Mouse (Mus musculus): ENCODE data around the gene Setdb1. TPM values are rescaled to one million over a fixed set of nuclear protein-coding genes. Genes with fewer than 3 reads are reported as not detected.
A peak's percentile ranks its signal among the peaks of the same experiment; 100 is the strongest.
"Not testable (repeated sequence)": the region's sequence is repeated elsewhere in the genome, so short reads cannot be mapped to it uniquely, and the experiment has no call there.

Gene Setdb1
- polyA plus RNA-seq, 1 experiment from 2014 or later: 53.0 TPM

- not testable (repeated sequence) for H3K4me2 ChIP-seq (replicated peaks); H3K9me3 ChIP-seq; H3K27ac ChIP-seq; H3K4me1 ChIP-seq; H3K9ac ChIP-seq; H3K4me3 ChIP-seq; ATAC-seq (ENCODE audit: low FRiP score, low read depth); H3K27me3 ChIP-seq
- 95% methylated on average over 9 of the region's 9 CpGs for WGBS
- H3K36me3 ChIP-seq: peaks cover 93% of the 10 kb centered on the region
Observed at GRCm38 (mm10) chr3:95343356-95344000, 13.5 kb downstream of the Setdb1 start.

GRCm38 (mm10) chr3:95338251-95338650 is 18.8 kb downstream of the Setdb1 start:
- no peaks in the 10 kb centered on the region for H3K9me3 ChIP-seq
- H3K4me2 ChIP-seq (replicated peaks): no peak overlapping the region
- no peaks in the 10 kb centered on the region for H3K27me3 ChIP-seq
- H3K4me3 ChIP-seq: no peak overlapping the region
- H3K27ac ChIP-seq: no peak overlapping the region
- no peaks in the 10 kb centered on the region for H3K4me1 ChIP-seq
- 92% methylated on average over 4 of the region's 4 CpGs for WGBS
- H3K9ac ChIP-seq: no peak overlapping the region
- peaks cover 99% of the 10 kb centered on the region for H3K36me3 ChIP-seq
- ATAC-seq (ENCODE audit: low FRiP score, low read depth): no peak

GRCm38 (mm10) chr3:95337345-95337744 is 19.7 kb downstream of the Setdb1 start:
- peaks cover 99% of the 10 kb centered on the region for H3K36me3 ChIP-seq
- no peaks in the 10 kb centered on the region for H3K9me3 ChIP-seq
- H3K4me1 ChIP-seq: no peaks in the 10 kb centered on the region
- no peaks in the 10 kb centered on the region for H3K27me3 ChIP-seq
- H3K9ac ChIP-seq: no peak overlapping the region
- no peak overlapping the region for H3K4me3 ChIP-seq
- no peak overlapping the region for H3K4me2 ChIP-seq (replicated peaks)
- H3K27ac ChIP-seq: no peak overlapping the region
- 93% methylated on average over 4 of the region's 4 CpGs for WGBS
- no peak for ATAC-seq (ENCODE audit: low FRiP score, low read depth)

GRCm38 (mm10) chr3:95331528-95331927 is 25.5 kb downstream of the Setdb1 start:
- ATAC-seq (ENCODE audit: low FRiP score, low read depth): no peak
- peaks cover 93% of the 10 kb centered on the region for H3K36me3 ChIP-seq
- H3K9me3 ChIP-seq: no peaks in the 10 kb centered on the region
- H3K4me1 ChIP-seq: no peaks in the 10 kb centered on the region
- no peaks in the 10 kb centered on the region for H3K27me3 ChIP-seq
- H3K27ac ChIP-seq: no peak overlapping the region
- 71% methylated on average over 1 of the region's 1 CpGs for WGBS
- H3K4me2 ChIP-seq (replicated peaks): no peak overlapping the region
- no peak overlapping the region for H3K9ac ChIP-seq
- no peak overlapping the region for H3K4me3 ChIP-seq

GRCm38 (mm10) chr3:95328803-95329404 is 28.1 kb downstream of the Setdb1 start:
- WGBS: 89% methylated on average over 1 of the region's 1 CpGs
- no peak overlapping the region for H3K27ac ChIP-seq
- no peaks in the 10 kb centered on the region for H3K9me3 ChIP-seq
- no peak overlapping the region for H3K4me3 ChIP-seq
- H3K9ac ChIP-seq: no peak overlapping the region
- no peak overlapping the region for H3K4me2 ChIP-seq (replicated peaks)
- H3K4me1 ChIP-seq: no peaks in the 10 kb centered on the region
- ATAC-seq (ENCODE audit: low FRiP score, low read depth): no peak
- H3K27me3 ChIP-seq: no peaks in the 10 kb centered on the region
- peaks cover 94% of the 10 kb centered on the region for H3K36me3 ChIP-seq

GRCm38 (mm10) chr3:95324454-95325144 is 32.4 kb downstream of the Setdb1 start:
- Histone ChIP-seq H3K27me3 (no peaks in the 10 kb centered on the region), H3K4me3 (no peak overlapping the region), H3K4me1 (no peaks in the 10 kb centered on the region), H3K27ac (no peak overlapping the region), H3K9me3 (no peaks in the 10 kb centered on the region), H3K4me2 (replicated peaks) (no peak overlapping the region), H3K36me3 (peaks cover 98% of the 10 kb centered on the region), H3K9ac (no peak overlapping the region)
- WGBS: 90% methylated on average over 6 of the region's 6 CpGs
- ATAC-seq (ENCODE audit: low FRiP score, low read depth): no peak

- no peak overlapping the region for H3K27ac ChIP-seq
- H3K9ac ChIP-seq: no peak overlapping the region
- no peak for ATAC-seq (ENCODE audit: low FRiP score, low read depth)
- no peaks in the 10 kb centered on the region for H3K9me3 ChIP-seq
- 93% methylated on average over 3 of the region's 3 CpGs for whole genome bisulfite sequencing
- no peaks in the 10 kb centered on the region for H3K27me3 ChIP-seq
- no peak overlapping the region for H3K4me2 ChIP-seq (replicated peaks)
- H3K36me3 ChIP-seq: peaks cover 95% of the 10 kb centered on the region
- peaks cover 8% of the 10 kb centered on the region for H3K4me1 ChIP-seq
- H3K4me3 ChIP-seq: no peak overlapping the region
Observed at GRCm38 (mm10) chr3:95323429-95323828, 33.6 kb downstream of the Setdb1 start.

- H3K27ac ChIP-seq: no peak overlapping the region
- peaks cover 33% of the 10 kb centered on the region for H3K4me1 ChIP-seq
- no peak overlapping the region for H3K9ac ChIP-seq
- H3K9me3 ChIP-seq: no peaks in the 10 kb centered on the region
- no peak for ATAC-seq (ENCODE audit: low FRiP score, low read depth)
- H3K4me2 ChIP-seq (replicated peaks): no peak overlapping the region
- H3K27me3 ChIP-seq: no peaks in the 10 kb centered on the region
- H3K4me3 ChIP-seq: no peak overlapping the region
- H3K36me3 ChIP-seq: peaks cover 61% of the 10 kb centered on the region
- 74% methylated on average over 12 of the region's 12 CpGs for WGBS
Observed at GRCm38 (mm10) chr3:95319701-95320625, 37.0 kb downstream of the Setdb1 start.

- Histone ChIP-seq H3K9ac (no peak overlapping the region), H3K27me3 (no peaks in the 10 kb centered on the region), H3K9me3 (no peaks in the 10 kb centered on the region), H3K4me1 (peaks cover 33% of the 10 kb centered on the region), H3K4me3 (no peak overlapping the region), H3K36me3 (peaks cover 53% of the 10 kb centered on the region), H3K4me2 (replicated peaks) (no peak overlapping the region), H3K27ac (no peak overlapping the region)
- no peak for ATAC-seq (ENCODE audit: low FRiP score, low read depth)
- WGBS: 67% methylated on average over 2 of the region's 2 CpGs
Observed at GRCm38 (mm10) chr3:95319110-95319509, 37.9 kb downstream of the Setdb1 start.

GRCm38 (mm10) chr3:95318548-95318947 is 38.5 kb downstream of the Setdb1 start:
- peaks cover 47% of the 10 kb centered on the region for H3K36me3 ChIP-seq
- H3K9me3 ChIP-seq: no peaks in the 10 kb centered on the region
- peak overlapping the region; percentile 43; the same call in 1 of the 2 replicates for H3K9ac ChIP-seq
- 49% methylated on average over 6 of the region's 6 CpGs for WGBS
- H3K4me3 ChIP-seq: no peak overlapping the region
- H3K27me3 ChIP-seq: no peaks in the 10 kb centered on the region
- no peak for ATAC-seq (ENCODE audit: low FRiP score, low read depth)
- H3K4me2 ChIP-seq (replicated peaks): peak overlapping the region; percentile 16; the same call in 1 of the 2 replicates
- H3K4me1 ChIP-seq: peaks cover 33% of the 10 kb centered on the region
- H3K27ac ChIP-seq: no peak overlapping the region

- WGBS: 20% methylated on average over 12 of the region's 12 CpGs
- Histone ChIP-seq H3K27me3 (no peaks in the 10 kb centered on the region), H3K9me3 (no peaks in the 10 kb centered on the region), H3K4me3 (peak overlapping the region; percentile 20), H3K27ac (peak overlapping the region; percentile 63), H3K4me2 (replicated peaks) (peak overlapping the region; percentile 87), H3K36me3 (peaks cover 38% of the 10 kb centered on the region), H3K9ac (peak overlapping the region; percentile 19; the same call in 1 of the 2 replicates), H3K4me1 (peaks cover 33% of the 10 kb centered on the region)
- ATAC-seq (ENCODE audit: low FRiP score, low read depth): no peak
Observed at GRCm38 (mm10) chr3:95317414-95318080, 39.5 kb downstream of the Setdb1 start.

Measured in limb, embryonic 13.5 days (tissue).